Mouse (Mus musculus) stomach, embryonic 15.5 days (tissue): ENCODE measurements around the gene Grin2c. TPM values are rescaled to one million over a fixed set of nuclear protein-coding genes. Genes with fewer than 3 reads are reported as not detected.

Experiments
- ATAC-seq: fragments of 200-750 bp; cut with Nextera tagmentation; 2 replicates; pipeline ENCODE4 v1.8.0; 2017; ENCODE audit warnings: low read depth, moderate number of reproducible peaks, moderate TSS enrichment; ENCODE audit not compliant: insufficient read depth, low FRiP score
- H3K27ac ChIP-seq: fragments of 300-500 bp; sonication (generic); 2 replicates; pipeline ENCODE4 v1.5.1; 2015; ENCODE audit warnings: mild to moderate bottlenecking, inconsistent platforms
- H3K27me3 ChIP-seq: fragments of 300-500 bp; sonication (generic); replicated peaks from 2 replicates; pipeline ENCODE4 v1.6.1; 2015; ENCODE audit warnings: inconsistent platforms
- H3K36me3 ChIP-seq: fragments of 300-500 bp; sonication (generic); 2 replicates; pipeline ENCODE4 v1.6.1; 2015; ENCODE audit warnings: inconsistent platforms
- H3K4me1 ChIP-seq: fragments of 300-500 bp; sonication (generic); 2 replicates; pipeline ENCODE4 v1.6.1; 2015; ENCODE audit warnings: inconsistent platforms
- H3K4me2 ChIP-seq: fragments of 300-500 bp; sonication (generic); 2 replicates; pipeline ENCODE4 v1.6.1; 2015; ENCODE audit warnings: mild to moderate bottlenecking, inconsistent platforms
- H3K4me3 ChIP-seq: fragments of 300-500 bp; sonication (generic); replicated peaks from 2 replicates; pipeline ENCODE4 v1.5.1; 2015; ENCODE audit warnings: inconsistent platforms
- H3K9ac ChIP-seq: fragments of 300-500 bp; sonication (generic); 2 replicates; pipeline ENCODE4 v1.6.1; 2015; ENCODE audit warnings: inconsistent platforms
- H3K9me3 ChIP-seq: fragments of 300-500 bp; sonication (generic); 2 replicates; pipeline ENCODE4 v1.6.1; 2016; ENCODE audit warnings: inconsistent platforms
- WGBS: fragments of 180-500 bp; shearing (Covaris S2); methylation state at CpG from one replicate; pipeline ENCODE4 v1.1.7; 2015; 5-methylcytosine and 5-hydroxymethylcytosine counted together
- polyA plus RNA-seq: library from polyadenylated mRNA; unstranded; fragments of >200 nt; fragmentation: Nextera tagmentation; extraction: Ambion mirVana; gene quantifications from 2 replicates; pipeline ENCODE4 v1.2.1, GENCODE M21; 2015

Grin2c gene
- polyA plus RNA-seq, 1 experiment from 2014 or later = 0.12 TPM

- 75% methylated on average over 10 of the region's 10 CpGs for WGBS
- Histone ChIP-seq H3K4me2 (no peak overlapping the region), H3K27me3 (peaks cover 12% of the 10 kb centered on the region), H3K36me3 (no peaks in the 10 kb centered on the region), H3K9me3 (no peaks in the 10 kb centered on the region), H3K9ac (no peak overlapping the region), H3K27ac (no peak overlapping the region), H3K4me1 (peaks cover 15% of the 10 kb centered on the region), H3K4me3 (no peak overlapping the region)
- no peak for ATAC-seq
These were observed 6.0 kb upstream of the Grin2c start for GRCm38 (mm10) chr11:115272894-115273498.

GRCm38 (mm10) chr11:115271481-115271880 lies 4.4 kb upstream of the Grin2c start:
- 62% methylated on average over 10 of the region's 10 CpGs for WGBS
- no peaks in the 10 kb centered on the region for H3K9me3 ChIP-seq
- peaks cover 21% of the 10 kb centered on the region for H3K4me1 ChIP-seq
- no peak overlapping the region for H3K4me3 ChIP-seq
- no peak overlapping the region for H3K27ac ChIP-seq
- no peak overlapping the region for H3K4me2 ChIP-seq
- no peak for ATAC-seq
- no peaks in the 10 kb centered on the region for H3K36me3 ChIP-seq
- peaks cover 27% of the 10 kb centered on the region for H3K27me3 ChIP-seq
- H3K9ac ChIP-seq = no peak overlapping the region

GRCm38 (mm10) chr11:115271052-115271451 lies 4.0 kb upstream of the Grin2c start:
- Histone ChIP-seq H3K4me3 (no peak overlapping the region), H3K9me3 (no peaks in the 10 kb centered on the region), H3K9ac (no peak overlapping the region), H3K27ac (no peak overlapping the region), H3K27me3 (peaks cover 31% of the 10 kb centered on the region), H3K36me3 (no peaks in the 10 kb centered on the region), H3K4me1 (peaks cover 22% of the 10 kb centered on the region), H3K4me2 (no peak overlapping the region)
- 77% methylated on average over 9 of the region's 9 CpGs for WGBS
- no peak for ATAC-seq

- 33% methylated on average over 19 of the region's 19 CpGs for WGBS
These were observed 3.3 kb upstream of the Grin2c start for GRCm38 (mm10) chr11:115270148-115270861.

GRCm38 (mm10) chr11:115269330-115270066 lies 2.5 kb upstream of the Grin2c start:
- Histone ChIP-seq H3K4me1 (peaks cover 19% of the 10 kb centered on the region), H3K27ac (no peak overlapping the region), H3K4me2 (no peak overlapping the region), H3K9me3 (no peaks in the 10 kb centered on the region), H3K4me3 (no peak overlapping the region), H3K27me3 (peaks cover 47% of the 10 kb centered on the region), H3K9ac (no peak overlapping the region), H3K36me3 (no peaks in the 10 kb centered on the region)
- 86% methylated on average over 27 of the region's 27 CpGs for WGBS
- no peak for ATAC-seq

More at GRCm38 (mm10) chr11:115270148-115270861, 3.3 kb upstream of the Grin2c start:
- Histone ChIP-seq H3K4me3 (no peak overlapping the region), H3K27me3 (peaks cover 39% of the 10 kb centered on the region), H3K4me1 (peaks cover 18% of the 10 kb centered on the region), H3K9ac (no peak overlapping the region), H3K27ac (no peak overlapping the region), H3K9me3 (no peaks in the 10 kb centered on the region), H3K36me3 (no peaks in the 10 kb centered on the region), H3K4me2 (no peak overlapping the region; the same call in 1 of the 2 replicates)
- no peak for ATAC-seq

- Histone ChIP-seq H3K27ac (no peak overlapping the region), H3K27me3 (peaks cover 59% of the 10 kb centered on the region), H3K36me3 (no peaks in the 10 kb centered on the region), H3K4me2 (no peak overlapping the region), H3K4me1 (peaks cover 19% of the 10 kb centered on the region), H3K9me3 (no peaks in the 10 kb centered on the region), H3K9ac (no peak overlapping the region), H3K4me3 (no peak overlapping the region)
- 70% methylated on average over 11 of the region's 11 CpGs for WGBS
- no peak for ATAC-seq
These were observed 915 bp upstream of the Grin2c start for GRCm38 (mm10) chr11:115267958-115268357.

GRCm38 (mm10) chr11:115266400-115266778 lies 654 bp downstream of the Grin2c start:
- Histone ChIP-seq H3K4me3 (peak overlapping the region; percentile 31), H3K4me1 (peaks cover 19% of the 10 kb centered on the region), H3K4me2 (peak overlapping the region; percentile 57), H3K27ac (no peak overlapping the region), H3K9me3 (no peaks in the 10 kb centered on the region), H3K9ac (no peak overlapping the region), H3K36me3 (no peaks in the 10 kb centered on the region), H3K27me3 (peaks cover 74% of the 10 kb centered on the region)
- 3% methylated on average over 22 of the region's 22 CpGs for WGBS
- no peak for ATAC-seq

- ATAC-seq = no peak
- H3K9me3 ChIP-seq = no peaks in the 10 kb centered on the region
- H3K27me3 ChIP-seq = peaks cover 79% of the 10 kb centered on the region
- H3K4me1 ChIP-seq = peaks cover 19% of the 10 kb centered on the region
- no peak overlapping the region for H3K27ac ChIP-seq
- no peaks in the 10 kb centered on the region for H3K36me3 ChIP-seq
- 0 out of 2 replicates have a peak overlapping the region, but pooled peaks have one; percentile 57 for H3K4me2 ChIP-seq
- WGBS = 3% methylated on average over 20 of the region's 20 CpGs
- H3K9ac ChIP-seq = no peak overlapping the region
- H3K4me3 ChIP-seq = no peak overlapping the region
These were observed 1.2 kb downstream of the Grin2c start for GRCm38 (mm10) chr11:115265771-115266399.

- H3K9me3 ChIP-seq = no peaks in the 10 kb centered on the region
- peaks cover 19% of the 10 kb centered on the region for H3K4me1 ChIP-seq
- H3K9ac ChIP-seq = no peak overlapping the region
- H3K27me3 ChIP-seq = peaks cover 87% of the 10 kb centered on the region
- H3K36me3 ChIP-seq = no peaks in the 10 kb centered on the region
- WGBS = 6% methylated on average over 38 of the region's 39 CpGs
- peak overlapping the region; percentile 45 for H3K4me2 ChIP-seq
- H3K27ac ChIP-seq = no peak overlapping the region
- ATAC-seq = no peak
- H3K4me3 ChIP-seq = peak overlapping the region; percentile 19; the same call in 1 of the 2 replicates
These were observed 2.0 kb downstream of the Grin2c start for GRCm38 (mm10) chr11:115264862-115265668.

- Histone ChIP-seq H3K27ac (no peak overlapping the region), H3K9ac (no peak overlapping the region), H3K9me3 (no peaks in the 10 kb centered on the region), H3K4me1 (peaks cover 19% of the 10 kb centered on the region), H3K36me3 (no peaks in the 10 kb centered on the region), H3K4me2 (no peak overlapping the region), H3K4me3 (no peak overlapping the region), H3K27me3 (peaks cover 85% of the 10 kb centered on the region)
- 57% methylated on average over 7 of the region's 7 CpGs for WGBS
- ATAC-seq = no peak
These were observed 2.7 kb downstream of the Grin2c start for GRCm38 (mm10) chr11:115264136-115264861.

- WGBS = 81% methylated on average over 11 of the region's 11 CpGs
- Histone ChIP-seq H3K9ac (no peak overlapping the region), H3K9me3 (no peaks in the 10 kb centered on the region), H3K4me1 (peaks cover 25% of the 10 kb centered on the region), H3K4me2 (no peak overlapping the region), H3K27ac (no peak overlapping the region), H3K27me3 (peaks cover 90% of the 10 kb centered on the region), H3K4me3 (no peak overlapping the region), H3K36me3 (no peaks in the 10 kb centered on the region)
- no peak for ATAC-seq
These were observed 4.1 kb downstream of the Grin2c start for GRCm38 (mm10) chr11:115262954-115263353.
